Mouse (Mus musculus): ENCODE data around the gene Spib.

The Spib gene

GRCm38 (mm10) chr7:44484841-44485571 is 46.9 kb downstream of the Spib start:
- DNase-seq, result peak; percentile 76

- DNase-seq, result no peak
Measured at GRCm38 (mm10) chr7:44484109-44484508, 47.8 kb downstream of the Spib start.

- DNase-seq, result no peak
Measured at GRCm38 (mm10) chr7:44482836-44483435, 48.9 kb downstream of the Spib start.
